Mouse (Mus musculus): ENCODE measurements around the gene Riok1.

Riok1 gene

GRCm38 (mm10) chr13:38036343-38037043, at the start of gene Riok1:
TSS of gene Riok1 (plus strand) at chr13:38036995.
- DNase-seq (ENCODE audit: low read depth, low spot score) = no peak

DNA sequence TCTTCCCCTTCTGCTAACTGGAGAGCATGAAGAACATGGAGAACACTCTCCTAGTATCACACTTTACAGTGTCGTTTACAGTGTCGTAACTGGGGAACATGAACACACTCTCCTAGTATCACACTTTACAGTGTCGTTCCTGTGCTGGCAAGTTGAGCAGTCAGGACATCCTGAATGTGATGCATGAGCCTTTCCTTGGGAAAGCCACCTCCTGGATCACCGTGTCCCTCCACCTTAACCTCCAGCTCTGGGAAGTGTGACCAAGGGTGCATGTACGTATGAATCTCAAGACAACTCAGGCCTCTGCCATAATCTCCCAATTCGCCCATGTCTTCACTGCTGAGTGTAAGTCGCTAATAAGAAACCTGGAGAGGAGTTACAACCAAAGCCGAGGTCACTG, 47.1 kb upstream of the Riok1 start:
- no peak for DNase-seq (ENCODE audit: low read depth, low spot score)

- DNase-seq (ENCODE audit: low read depth, low spot score) = no peak
Observed at GRCm38 (mm10) chr13:37992638-37993371, 44.0 kb upstream of the Riok1 start.

DNA sequence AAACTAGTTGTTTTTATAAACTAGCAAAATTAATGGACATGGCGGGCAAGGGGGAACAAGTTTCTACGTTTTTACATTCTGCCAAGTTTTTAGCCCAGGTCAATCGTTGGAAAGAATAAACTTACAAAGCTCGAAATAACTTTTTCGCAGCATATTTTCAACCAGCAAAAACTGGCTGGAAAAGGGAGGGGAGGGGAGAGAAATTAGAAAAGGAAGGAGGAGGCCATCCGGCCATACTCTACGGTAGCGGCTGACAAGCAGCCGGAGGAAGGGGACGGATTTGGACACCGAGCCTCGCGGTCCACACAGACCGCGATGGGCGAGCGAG, 43.5 kb upstream of the Riok1 start:
- DNase-seq (ENCODE audit: low read depth, low spot score) = no peak

- DNase-seq (ENCODE audit: low read depth, low spot score) = peak; percentile 89
Observed at GRCm38 (mm10) chr13:37993704-37994404, 42.9 kb upstream of the Riok1 start, which contains the start of gene Ssr1. TSS of gene Ssr1 (minus strand) at chr13:37994217.

- no peak for DNase-seq (ENCODE audit: low read depth, low spot score)
Observed at GRCm38 (mm10) chr13:37994405-37994749, 42.4 kb upstream of the Riok1 start.

DNA sequence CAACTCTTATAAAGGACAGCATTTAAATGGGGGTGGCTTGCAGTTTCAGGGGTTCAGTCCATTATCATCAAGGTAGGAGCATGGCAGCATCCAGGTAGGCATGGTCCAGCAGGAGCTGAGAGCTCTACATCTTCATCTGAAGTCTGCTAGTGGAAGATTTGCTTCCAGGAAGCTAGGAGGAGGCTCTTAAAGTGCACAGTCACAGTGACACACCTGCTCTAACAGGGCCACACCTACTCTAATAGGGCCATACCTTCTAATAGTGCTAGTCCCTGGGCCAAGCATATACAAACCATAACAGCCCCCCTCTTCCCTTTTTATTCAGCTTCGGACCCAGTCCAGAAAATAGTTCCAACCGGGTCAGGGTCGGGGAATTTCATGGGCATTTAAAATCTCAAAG, 37.1 kb upstream of the Riok1 start:
- no peak for DNase-seq (ENCODE audit: low read depth, low spot score)

- no peak for DNase-seq (ENCODE audit: low read depth, low spot score)
Observed at GRCm38 (mm10) chr13:38002461-38002860, 34.3 kb upstream of the Riok1 start.

GRCm38 (mm10) chr13:38007972-38008371, 28.8 kb upstream of the Riok1 start:
- DNase-seq (ENCODE audit: low read depth, low spot score) = no peak

- DNase-seq (ENCODE audit: low read depth, low spot score) = no peak
Observed at GRCm38 (mm10) chr13:38009721-38010408, 26.9 kb upstream of the Riok1 start.

DNA sequence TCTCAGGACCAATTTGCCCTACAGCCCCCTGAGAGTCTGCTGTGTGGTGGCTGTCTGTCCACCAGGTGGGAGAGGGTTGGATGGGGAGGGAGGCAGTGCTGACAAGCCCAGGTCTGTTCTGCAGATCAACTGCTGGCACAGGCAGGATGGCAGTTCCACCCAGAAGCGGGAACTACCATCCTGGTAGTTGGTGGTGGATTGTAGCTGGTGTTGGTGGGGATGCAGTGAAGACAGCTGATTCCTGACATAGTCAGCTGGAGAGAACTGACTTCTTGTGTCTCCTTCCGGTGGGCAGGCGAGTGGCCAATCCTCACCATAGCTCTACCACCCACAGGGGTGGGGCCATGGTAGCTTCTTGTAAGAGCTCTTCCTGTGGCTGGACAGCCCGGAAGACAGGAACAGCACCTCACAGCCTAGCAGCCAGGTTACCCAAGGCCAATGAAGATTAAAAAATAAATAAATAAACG, 26.3 kb upstream of the Riok1 start:
- no peak for DNase-seq (ENCODE audit: low read depth, low spot score)

DNA sequence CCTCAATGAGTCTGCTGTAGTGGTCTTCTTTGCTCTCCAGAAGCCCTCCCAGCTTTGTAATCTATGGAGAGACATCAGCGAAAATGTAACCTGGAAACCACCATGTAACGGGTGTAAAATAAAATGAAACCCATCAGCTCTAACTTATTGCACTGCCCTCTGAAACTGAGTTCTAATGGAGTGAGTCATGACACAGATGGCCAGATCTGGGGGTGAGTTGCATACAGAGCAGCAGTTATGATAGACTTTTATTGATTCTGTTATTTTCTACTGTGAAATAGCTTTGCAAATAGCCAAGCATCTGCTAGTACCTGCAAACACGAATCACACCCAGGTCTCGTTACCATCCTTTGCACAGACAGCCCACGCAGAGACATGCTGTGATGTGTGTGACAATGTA, 24.4 kb upstream of the Riok1 start:
- DNase-seq (ENCODE audit: low read depth, low spot score) = no peak

DNA sequence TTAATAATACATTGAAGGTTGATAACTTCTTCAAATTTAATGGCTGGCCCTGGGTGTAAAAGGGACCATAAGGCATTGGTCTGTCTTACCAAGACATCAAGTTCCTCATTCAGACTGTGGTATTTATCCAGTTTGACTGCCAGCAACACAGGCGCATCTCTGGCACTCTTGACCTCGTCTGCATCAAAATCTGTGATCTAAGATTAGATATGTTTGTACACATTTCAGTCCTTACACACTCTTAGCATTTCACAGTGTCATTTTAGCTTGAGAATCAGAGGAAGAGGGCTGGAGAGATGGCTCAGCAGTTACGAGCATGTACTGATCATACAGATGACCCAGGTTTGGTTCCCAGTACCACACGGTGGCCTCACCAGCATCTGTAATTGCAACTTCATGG, 21.2 kb upstream of the Riok1 start:
- no peak for DNase-seq (ENCODE audit: low read depth, low spot score)

DNA sequence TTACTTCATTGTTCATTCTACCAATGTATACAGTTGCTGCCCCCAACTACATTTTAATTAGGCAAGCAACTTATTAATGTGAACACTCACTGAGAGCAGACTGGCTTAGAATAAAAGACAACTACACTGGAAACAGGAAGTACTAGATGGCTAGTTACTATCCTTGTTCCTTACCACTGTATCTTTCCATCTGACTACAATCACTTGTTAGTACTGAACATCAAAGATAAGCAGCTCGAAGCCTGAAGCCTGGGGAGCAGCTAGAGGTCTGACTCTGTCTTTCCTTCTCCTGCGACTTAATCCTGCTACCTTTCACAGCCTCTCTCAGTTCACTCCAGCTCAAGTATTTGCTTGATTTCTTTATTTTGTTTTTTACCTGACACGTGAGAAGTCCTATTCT, 18.0 kb upstream of the Riok1 start:
- DNase-seq (ENCODE audit: low read depth, low spot score) = no peak

- no peak for DNase-seq (ENCODE audit: low read depth, low spot score)
Observed at GRCm38 (mm10) chr13:38025874-38026273, 10.9 kb upstream of the Riok1 start.

GRCm38 (mm10) chr13:38027618-38028248, 9.1 kb upstream of the Riok1 start:
- no peak for DNase-seq (ENCODE audit: low read depth, low spot score)

- no peak for DNase-seq (ENCODE audit: low read depth, low spot score)
Observed at GRCm38 (mm10) chr13:38028407-38028806, 8.4 kb upstream of the Riok1 start.

GRCm38 (mm10) chr13:38037044-38037687, 371 bp downstream of the Riok1 start, which contains the start of gene Cage1:
TSS of gene Cage1 (minus strand) at chr13:38037069.
- DNase-seq (ENCODE audit: low read depth, low spot score) = peak; percentile 93

DNA sequence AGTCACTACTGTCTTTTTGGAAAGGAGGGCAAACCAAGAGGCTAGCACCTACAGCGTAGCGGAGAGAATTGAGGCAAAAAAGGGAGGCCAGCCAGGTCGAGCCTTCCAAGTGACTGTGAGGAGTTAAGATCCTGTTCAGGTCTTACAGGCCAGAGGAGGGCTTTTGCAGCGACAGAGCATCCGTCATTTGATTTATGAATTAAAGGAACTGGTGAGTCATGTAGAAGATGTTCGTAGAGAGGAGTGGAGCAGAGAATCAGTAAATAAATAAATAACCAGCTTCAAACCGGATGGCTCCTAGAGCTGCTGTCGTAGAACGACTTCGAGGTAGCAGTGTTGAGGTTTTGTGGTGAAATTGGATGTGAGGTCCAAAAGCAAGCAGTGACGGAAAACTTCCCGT, 1.0 kb downstream of the Riok1 start:
- no peak for DNase-seq (ENCODE audit: low read depth, low spot score)

GRCm38 (mm10) chr13:38049888-38050287, 13.1 kb downstream of the Riok1 start:
- DNase-seq (ENCODE audit: low read depth, low spot score) = no peak

DNA sequence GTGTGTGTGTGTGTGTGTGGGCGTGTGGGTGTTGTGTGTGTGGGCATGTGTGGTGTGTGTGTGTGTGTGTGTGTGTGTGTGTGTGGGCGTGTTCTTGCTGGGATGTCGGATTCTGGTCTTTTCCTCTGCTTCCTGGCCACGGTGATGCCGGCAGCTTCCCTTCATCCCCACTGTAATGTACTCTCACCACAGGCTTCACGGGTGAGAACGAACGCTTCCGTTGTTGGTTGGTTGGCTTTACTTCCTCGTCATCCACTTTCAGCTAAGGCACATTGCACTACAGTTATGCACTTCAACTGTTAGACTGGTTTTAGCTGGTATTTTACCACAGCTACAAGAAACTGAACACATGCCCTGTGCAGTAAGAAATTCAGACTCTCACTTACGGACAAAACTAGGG, 25.9 kb downstream of the Riok1 start:
- no peak for DNase-seq (ENCODE audit: low read depth, low spot score)

Measured in brain, embryonic 18.5 days (tissue).